Mouse (Mus musculus): ENCODE data around the gene Itih3. TPM values are rescaled to one million over a fixed set of nuclear protein-coding genes. Genes with fewer than 3 reads are reported as not detected.
A peak's percentile ranks its signal among the peaks of the same experiment; 100 is the strongest.

Gene Itih3
- polyA plus RNA-seq, 1 experiment from 2014 or later, result 15.7 TPM

DNA sequence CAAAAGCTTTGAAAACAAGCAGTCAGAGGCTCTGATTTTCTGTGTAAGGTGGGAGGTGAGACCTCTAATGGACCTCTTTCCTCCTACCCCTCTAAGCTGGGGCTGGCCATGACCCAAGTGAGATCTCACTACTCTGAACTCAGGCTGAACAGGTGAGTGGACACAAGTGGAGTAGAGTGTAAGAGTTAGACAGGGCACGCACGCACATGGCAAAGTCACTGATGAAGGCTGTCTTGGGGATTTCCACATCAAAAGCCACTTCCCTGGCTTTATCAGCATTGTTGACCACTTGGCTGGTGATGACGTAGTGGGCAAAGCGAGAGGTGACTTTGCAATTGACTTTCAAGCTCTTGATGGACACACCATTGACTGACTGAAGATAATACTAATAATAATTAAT, 18.7 kb upstream of the Itih3 start:
- 83% methylated on average over 4 of the region's 4 CpGs for WGBS
- no peaks in the 10 kb centered on the region for H3K4me1 ChIP-seq (ENCODE audit: control insufficient read depth, insufficient read depth, low read length)
- no peaks in the 10 kb centered on the region for H3K9me3 ChIP-seq (replicated peaks; ENCODE audit: control insufficient read depth, low read length)

DNA sequence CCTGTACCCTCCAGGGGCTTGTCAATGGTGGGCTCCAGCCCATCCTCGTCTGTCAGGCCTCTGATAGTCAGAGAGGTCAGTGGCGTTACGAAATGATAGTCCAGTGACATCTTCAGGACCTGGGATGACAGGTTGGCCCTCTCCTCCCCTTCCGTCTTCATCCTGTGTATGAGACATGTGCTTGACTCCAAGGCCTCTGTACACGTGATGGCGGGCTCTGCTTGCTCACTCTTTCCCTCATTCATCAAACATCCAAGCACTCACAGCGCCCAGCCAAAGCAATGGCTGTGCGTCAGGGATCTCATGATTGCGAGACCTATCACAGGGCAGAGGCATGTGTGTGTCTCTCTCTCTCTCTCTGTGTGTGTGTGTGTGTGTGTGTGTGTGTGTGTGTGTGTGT, 9.8 kb upstream of the Itih3 start:
- no peaks in the 10 kb centered on the region for H3K36me3 ChIP-seq (ENCODE audit: control insufficient read depth, insufficient read depth, low read length)
- WGBS, result 77% methylated on average over 9 of the region's 9 CpGs
- H3K4me1 ChIP-seq (ENCODE audit: control insufficient read depth, insufficient read depth, low read length), result no peaks in the 10 kb centered on the region
- no peaks in the 10 kb centered on the region for H3K9me3 ChIP-seq (replicated peaks; ENCODE audit: control insufficient read depth, low read length)
- no peak for ATAC-seq (ENCODE audit: insufficient read depth, low FRiP score)
- H3K27ac ChIP-seq (ENCODE audit: low read length), result no peak overlapping the region
- H3K4me2 ChIP-seq (ENCODE audit: low read depth, low read length), result no peak overlapping the region
- no peak overlapping the region for H3K9ac ChIP-seq (ENCODE audit: low read length)
- no peaks in the 10 kb centered on the region for H3K27me3 ChIP-seq (ENCODE audit: control insufficient read depth, insufficient read depth, low read length)
- no peak overlapping the region for H3K4me3 ChIP-seq (replicated peaks; ENCODE audit: low read length)

More for the DNA sequence above, 18.7 kb upstream of the Itih3 start:
- H3K4me3 ChIP-seq (replicated peaks; ENCODE audit: low read length), result no peak overlapping the region
- H3K36me3 ChIP-seq (ENCODE audit: control insufficient read depth, insufficient read depth, low read length), result no peaks in the 10 kb centered on the region
- no peak overlapping the region for H3K9ac ChIP-seq (ENCODE audit: low read length)
- no peak for ATAC-seq (ENCODE audit: insufficient read depth, low FRiP score)
- H3K4me2 ChIP-seq (ENCODE audit: low read depth, low read length), result no peak overlapping the region
- H3K27ac ChIP-seq (ENCODE audit: low read length), result no peak overlapping the region
- no peaks in the 10 kb centered on the region for H3K27me3 ChIP-seq (ENCODE audit: control insufficient read depth, insufficient read depth, low read length)

DNA sequence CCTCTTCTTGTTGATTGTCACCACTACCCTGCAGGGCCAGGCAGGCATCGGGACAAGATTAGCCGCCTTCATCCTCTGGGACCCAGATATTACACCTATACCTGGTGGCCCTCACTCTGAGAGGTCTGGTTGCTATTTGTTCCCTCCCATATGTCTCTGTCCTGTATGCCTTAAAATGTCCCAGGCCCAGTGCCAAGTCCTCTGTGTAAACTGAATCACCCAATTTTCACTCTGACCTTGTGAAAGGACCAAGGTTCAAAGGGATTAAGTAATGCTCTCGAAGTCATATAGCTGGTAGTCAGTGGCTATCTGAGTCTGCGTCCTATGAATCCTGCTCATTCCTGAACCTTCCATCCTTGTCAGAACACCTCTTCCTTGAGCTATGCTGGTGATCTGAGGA, 6.8 kb upstream of the Itih3 start:
- Histone ChIP-seq H3K4me3 (replicated peaks; ENCODE audit: low read length) (no peak overlapping the region), H3K27ac (ENCODE audit: low read length) (no peak overlapping the region), H3K9ac (ENCODE audit: low read length) (no peak overlapping the region), H3K36me3 (ENCODE audit: control insufficient read depth, insufficient read depth, low read length) (no peaks in the 10 kb centered on the region), H3K27me3 (ENCODE audit: control insufficient read depth, insufficient read depth, low read length) (no peaks in the 10 kb centered on the region), H3K9me3 (replicated peaks; ENCODE audit: control insufficient read depth, low read length) (no peaks in the 10 kb centered on the region), H3K4me2 (ENCODE audit: low read depth, low read length) (no peak overlapping the region), H3K4me1 (ENCODE audit: control insufficient read depth, insufficient read depth, low read length) (no peaks in the 10 kb centered on the region)
- WGBS, result 82% methylated on average over 4 of the region's 4 CpGs
- ATAC-seq (ENCODE audit: insufficient read depth, low FRiP score), result no peak

GRCm38 (mm10) chr14:30925492-30925891, 1.9 kb upstream of the Itih3 start:
- H3K4me3 ChIP-seq (replicated peaks; ENCODE audit: low read length), result no peak overlapping the region
- no peaks in the 10 kb centered on the region for H3K9me3 ChIP-seq (replicated peaks; ENCODE audit: control insufficient read depth, low read length)
- no peaks in the 10 kb centered on the region; the same call in 1 of the 2 replicates for H3K4me1 ChIP-seq (ENCODE audit: control insufficient read depth, insufficient read depth, low read length)
- no peaks in the 10 kb centered on the region for H3K36me3 ChIP-seq (ENCODE audit: control insufficient read depth, insufficient read depth, low read length)
- 84% methylated on average over 3 of the region's 3 CpGs for WGBS
- no peak overlapping the region for H3K9ac ChIP-seq (ENCODE audit: low read length)
- ATAC-seq (ENCODE audit: insufficient read depth, low FRiP score), result no peak
- H3K4me2 ChIP-seq (ENCODE audit: low read depth, low read length), result no peak overlapping the region
- H3K27ac ChIP-seq (ENCODE audit: low read length), result no peak overlapping the region
- H3K27me3 ChIP-seq (ENCODE audit: control insufficient read depth, insufficient read depth, low read length), result no peaks in the 10 kb centered on the region

DNA sequence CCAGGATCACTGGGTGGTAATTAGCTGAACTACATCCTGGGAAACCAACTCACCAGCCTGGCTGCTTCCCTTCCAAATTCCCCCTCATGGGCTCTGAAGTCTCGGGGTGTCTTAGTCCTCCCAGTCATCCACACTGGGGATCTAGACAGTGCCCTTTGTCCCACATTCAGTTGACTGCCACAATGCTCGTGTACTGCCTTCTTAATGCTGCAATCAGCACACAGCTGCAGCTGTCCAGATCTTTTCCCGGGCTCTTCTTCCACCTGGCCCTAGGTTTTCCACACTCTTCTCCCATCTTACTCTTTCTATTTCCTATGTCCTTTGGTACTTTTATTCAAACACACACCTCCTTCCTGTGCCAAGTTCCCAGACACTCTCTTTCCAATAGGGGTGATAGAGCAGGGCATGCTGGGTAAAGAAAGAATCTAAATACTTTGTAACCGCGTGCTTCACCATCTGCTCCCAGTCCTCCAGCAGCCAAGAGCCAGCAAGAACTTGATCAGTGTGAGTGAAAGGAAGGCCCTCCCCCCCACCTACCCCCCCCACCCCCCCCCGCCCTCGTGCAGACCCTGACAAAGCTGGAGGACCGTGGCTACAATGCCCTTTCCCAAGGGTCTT, 1.4 kb downstream of the Itih3 start:
- no peak overlapping the region for H3K27ac ChIP-seq (ENCODE audit: low read length)
- H3K36me3 ChIP-seq (ENCODE audit: control insufficient read depth, insufficient read depth, low read length), result no peaks in the 10 kb centered on the region
- no peak overlapping the region for H3K4me2 ChIP-seq (ENCODE audit: low read depth, low read length)
- H3K9me3 ChIP-seq (replicated peaks; ENCODE audit: control insufficient read depth, low read length), result no peaks in the 10 kb centered on the region
- 54% methylated on average over 8 of the region's 8 CpGs for WGBS
- no peaks in the 10 kb centered on the region; the same call in 1 of the 2 replicates for H3K4me1 ChIP-seq (ENCODE audit: control insufficient read depth, insufficient read depth, low read length)
- H3K27me3 ChIP-seq (ENCODE audit: control insufficient read depth, insufficient read depth, low read length), result no peaks in the 10 kb centered on the region
- H3K9ac ChIP-seq (ENCODE audit: low read length), result no peak overlapping the region
- ATAC-seq (ENCODE audit: insufficient read depth, low FRiP score), result no peak
- H3K4me3 ChIP-seq (replicated peaks; ENCODE audit: low read length), result no peak overlapping the region

DNA sequence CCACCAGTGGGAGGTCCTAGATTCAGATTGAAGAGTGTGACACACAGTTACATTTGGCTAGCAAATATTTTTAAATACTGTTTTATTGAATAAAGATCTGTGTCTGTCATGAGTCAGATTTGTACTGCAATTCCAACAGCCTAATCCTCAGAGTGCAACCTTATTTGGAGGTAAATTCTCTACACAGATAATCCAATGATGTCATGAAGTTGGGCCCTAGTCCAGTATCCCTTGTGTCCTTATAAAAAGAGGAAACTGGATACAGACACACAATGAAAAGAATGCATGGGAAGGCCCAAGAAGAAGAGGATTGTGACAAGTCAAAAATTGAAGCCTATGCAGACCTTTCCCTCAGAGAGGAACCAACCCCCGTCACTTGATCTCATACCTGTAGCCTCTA, 7.0 kb downstream of the Itih3 start:
- H3K4me2 ChIP-seq (ENCODE audit: low read depth, low read length), result no peak overlapping the region
- H3K9ac ChIP-seq (ENCODE audit: low read length), result no peak overlapping the region
- WGBS, result 69% methylated on average over 1 of the region's 1 CpGs
- no peaks in the 10 kb centered on the region for H3K4me1 ChIP-seq (ENCODE audit: control insufficient read depth, insufficient read depth, low read length)
- ATAC-seq (ENCODE audit: insufficient read depth, low FRiP score), result peak; percentile 21; the same call in 1 of the 2 replicates
- H3K9me3 ChIP-seq (replicated peaks; ENCODE audit: control insufficient read depth, low read length), result no peaks in the 10 kb centered on the region
- H3K27ac ChIP-seq (ENCODE audit: low read length), result peak overlapping the region; percentile 48
- no peaks in the 10 kb centered on the region for H3K36me3 ChIP-seq (ENCODE audit: control insufficient read depth, insufficient read depth, low read length)
- no peak overlapping the region for H3K4me3 ChIP-seq (replicated peaks; ENCODE audit: low read length)
- no peaks in the 10 kb centered on the region for H3K27me3 ChIP-seq (ENCODE audit: control insufficient read depth, insufficient read depth, low read length)

DNA sequence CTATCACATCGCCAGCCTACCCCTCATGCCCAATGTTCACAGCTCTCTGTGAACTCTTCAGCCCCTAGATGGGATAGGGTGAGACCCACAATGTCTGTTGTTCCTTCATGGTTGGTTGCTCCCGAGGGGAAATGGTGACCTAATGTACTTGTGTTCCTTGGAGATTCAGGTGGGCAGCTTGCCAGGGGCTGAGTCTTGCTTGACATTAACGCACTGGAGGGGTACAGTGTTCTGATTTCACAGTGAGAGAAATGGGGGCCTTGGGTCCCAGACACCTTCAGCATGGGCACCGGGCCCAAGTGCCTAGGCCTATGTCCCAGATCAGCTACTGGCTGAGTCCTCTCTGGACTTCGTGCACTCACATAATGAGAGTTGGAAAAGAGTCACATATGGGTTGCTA, 10.2 kb downstream of the Itih3 start:
- Histone ChIP-seq H3K4me1 (ENCODE audit: control insufficient read depth, insufficient read depth, low read length) (no peaks in the 10 kb centered on the region), H3K4me3 (replicated peaks; ENCODE audit: low read length) (no peak overlapping the region), H3K36me3 (ENCODE audit: control insufficient read depth, insufficient read depth, low read length) (no peaks in the 10 kb centered on the region), H3K27ac (ENCODE audit: low read length) (no peak overlapping the region), H3K9ac (ENCODE audit: low read length) (no peak overlapping the region), H3K4me2 (ENCODE audit: low read depth, low read length) (no peak overlapping the region), H3K27me3 (ENCODE audit: control insufficient read depth, insufficient read depth, low read length) (no peaks in the 10 kb centered on the region), H3K9me3 (replicated peaks; ENCODE audit: control insufficient read depth, low read length) (no peaks in the 10 kb centered on the region)
- ATAC-seq (ENCODE audit: insufficient read depth, low FRiP score), result no peak
- 79% methylated on average over 5 of the region's 5 CpGs for WGBS

DNA sequence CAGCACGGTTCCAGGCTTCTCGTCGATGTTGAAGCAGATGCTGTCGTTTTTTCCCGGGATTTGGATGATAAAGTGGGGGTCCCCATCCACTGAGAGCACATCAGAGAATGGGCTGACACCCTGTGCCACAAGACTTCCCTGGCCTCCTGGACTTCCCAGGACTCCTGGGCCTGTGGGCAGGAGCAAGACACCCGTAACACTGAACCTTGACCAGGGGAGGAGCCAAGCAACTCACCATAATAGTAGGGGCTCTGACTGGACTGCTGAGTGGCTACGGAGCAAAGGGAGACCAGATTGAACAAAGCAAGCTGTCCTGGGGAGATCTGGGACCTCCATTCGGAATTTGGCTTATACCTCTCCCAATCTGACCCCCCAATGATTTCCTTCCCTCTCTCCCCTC, 10.9 kb downstream of the Itih3 start:
- H3K27ac ChIP-seq (ENCODE audit: low read length), result no peak overlapping the region
- no peak overlapping the region for H3K9ac ChIP-seq (ENCODE audit: low read length)
- 70% methylated on average over 8 of the region's 8 CpGs for WGBS
- no peaks in the 10 kb centered on the region for H3K27me3 ChIP-seq (ENCODE audit: control insufficient read depth, insufficient read depth, low read length)
- H3K36me3 ChIP-seq (ENCODE audit: control insufficient read depth, insufficient read depth, low read length), result no peaks in the 10 kb centered on the region
- H3K4me3 ChIP-seq (replicated peaks; ENCODE audit: low read length), result no peak overlapping the region
- no peaks in the 10 kb centered on the region for H3K4me1 ChIP-seq (ENCODE audit: control insufficient read depth, insufficient read depth, low read length)
- no peaks in the 10 kb centered on the region for H3K9me3 ChIP-seq (replicated peaks; ENCODE audit: control insufficient read depth, low read length)
- no peak for ATAC-seq (ENCODE audit: insufficient read depth, low FRiP score)
- H3K4me2 ChIP-seq (ENCODE audit: low read depth, low read length), result no peak overlapping the region

GRCm38 (mm10) chr14:30911141-30911540, 12.4 kb downstream of the Itih3 start:
- 88% methylated on average over 8 of the region's 8 CpGs for WGBS
- Histone ChIP-seq H3K27me3 (ENCODE audit: control insufficient read depth, insufficient read depth, low read length) (no peaks in the 10 kb centered on the region), H3K4me2 (ENCODE audit: low read depth, low read length) (no peak overlapping the region), H3K4me1 (ENCODE audit: control insufficient read depth, insufficient read depth, low read length) (no peaks in the 10 kb centered on the region), H3K4me3 (replicated peaks; ENCODE audit: low read length) (no peak overlapping the region), H3K36me3 (ENCODE audit: control insufficient read depth, insufficient read depth, low read length) (no peaks in the 10 kb centered on the region), H3K27ac (ENCODE audit: low read length) (no peak overlapping the region), H3K9me3 (replicated peaks; ENCODE audit: control insufficient read depth, low read length) (no peaks in the 10 kb centered on the region), H3K9ac (ENCODE audit: low read length) (no peak overlapping the region)
- no peak for ATAC-seq (ENCODE audit: insufficient read depth, low FRiP score)

All from stomach, embryonic 16.5 days (tissue).